Mouse (Mus musculus): Measurements from ENCODE around the gene Cpne7. TPM values are rescaled to one million over a fixed set of nuclear protein-coding genes. Genes with fewer than 3 reads are reported as not detected.

Gene Cpne7
- total RNA-seq, 1 experiment from 2014 or later: 0.14 TPM

DNA sequence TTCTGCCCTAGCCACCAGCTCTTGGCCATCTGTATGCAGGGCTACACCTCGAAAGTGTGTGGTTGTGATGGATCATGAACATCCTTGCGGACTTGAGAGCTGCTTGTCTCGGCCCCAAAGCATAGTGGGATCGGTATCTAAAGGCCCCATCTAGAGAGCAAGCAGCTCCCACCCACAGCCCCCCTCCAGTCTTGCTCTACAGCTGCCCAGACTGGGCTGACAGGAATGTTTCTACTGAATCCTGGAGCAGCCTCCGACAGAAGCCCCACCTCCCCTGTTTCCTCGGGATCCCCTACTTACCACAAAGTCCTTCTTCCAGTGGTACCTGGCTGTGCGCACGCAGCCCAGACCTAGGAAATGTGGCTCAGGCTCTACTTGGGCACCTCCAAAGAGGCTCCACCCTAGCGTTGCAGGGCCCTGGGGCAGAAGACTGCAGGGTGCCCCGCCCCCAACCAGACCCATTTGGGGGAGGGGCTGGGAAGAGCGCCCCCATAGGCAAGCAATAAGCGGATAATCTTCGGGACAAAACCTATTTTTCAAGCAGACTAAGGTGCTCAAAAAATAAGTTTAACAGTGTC, 40.8 kb downstream of the Cpne7 start, which contains the start of gene Sult5a1:
TSS of gene Sult5a1 (minus strand) at position 428 of the 578 bp plus-strand sequence.
- ATAC-seq (replicated peaks; ENCODE audit: low read depth, poor library complexity, severe bottlenecking): no peak

- ATAC-seq (replicated peaks; ENCODE audit: low read depth, poor library complexity, severe bottlenecking): no peak
Observed at GRCm38 (mm10) chr8:123181391-123181790, 64.2 kb downstream of the Cpne7 start.

Other genes starting within 250 kb of the Cpne7 start
- 82.3 and 90.9 TPM in 2 replicates for gene Ankrd11, start 75.1 kb upstream of the Cpne7 start, total RNA-seq (2017)
- gene Spg7, start 54.4 kb upstream of the Cpne7 start, total RNA-seq (2017): 50.3 and 51.8 TPM in 2 replicates
- 3,285 and 3,463 TPM in 2 replicates for gene Rpl13, start 15.0 kb upstream of the Cpne7 start, total RNA-seq (2017)
- gene Sult5a1, start 40.9 kb downstream of the Cpne7 start, total RNA-seq (2017): not detected in 2 replicates
- gene Dpep1, start 68.9 kb downstream of the Cpne7 start, total RNA-seq (2017): not detected in 2 replicates
- 23.5 and 26.8 TPM in 2 replicates for gene Chmp1a, start 95.4 kb downstream of the Cpne7 start, total RNA-seq (2017)
- 0.59 and 3.6 TPM in 2 replicates for gene Spata33, start 95.5 kb downstream of the Cpne7 start, total RNA-seq (2017)
- gene Cdk10, start 107.5 kb downstream of the Cpne7 start, total RNA-seq (2017): 15.7 and 21.1 TPM in 2 replicates
- 1.8 and 3.8 TPM in 2 replicates for gene Spata2l, start 118.9 kb downstream of the Cpne7 start, total RNA-seq (2017)
- 8.2 and 9.1 TPM in 2 replicates for gene Zfp276, start 136.8 kb downstream of the Cpne7 start, total RNA-seq (2017)
- gene Vps9d1, start 137.0 kb downstream of the Cpne7 start, total RNA-seq (2017): 6.3 and 14.2 TPM in 2 replicates
- 23.1 and 43.3 TPM in 2 replicates for gene Fanca, start 201.2 kb downstream of the Cpne7 start, total RNA-seq (2017)
- gene Spire2, start 215.3 kb downstream of the Cpne7 start, total RNA-seq (2017): 2.9 TPM in 2 replicates

All from common myeloid progenitor, adult 5-6 weeks (primary cell).